Mouse (Mus musculus): Measurements from ENCODE around the gene Dnajc6.

- no peak for TF ChIP-seq CTCF (IDR thresholded peaks at IDR 0.05; ENCODE audit: borderline replicate concordance, insufficient read depth, low read depth, low read length)
- no peak for TF ChIP-seq POLR2A (IDR thresholded peaks at IDR 0.05; ENCODE audit: borderline replicate concordance, insufficient read depth, low read length)
Observed at GRCm38 (mm10) chr4:101457176-101457575, 39.3 kb upstream of the Dnajc6 start.

All from cerebellum, adult 2 months (tissue).